Mouse (Mus musculus): ENCODE results near the gene Wnt1.
"Not testable (repeated sequence)": the region's sequence is repeated elsewhere in the genome, so short reads cannot be mapped to it uniquely, and the experiment has no call there.

The Wnt1 gene

DNA sequence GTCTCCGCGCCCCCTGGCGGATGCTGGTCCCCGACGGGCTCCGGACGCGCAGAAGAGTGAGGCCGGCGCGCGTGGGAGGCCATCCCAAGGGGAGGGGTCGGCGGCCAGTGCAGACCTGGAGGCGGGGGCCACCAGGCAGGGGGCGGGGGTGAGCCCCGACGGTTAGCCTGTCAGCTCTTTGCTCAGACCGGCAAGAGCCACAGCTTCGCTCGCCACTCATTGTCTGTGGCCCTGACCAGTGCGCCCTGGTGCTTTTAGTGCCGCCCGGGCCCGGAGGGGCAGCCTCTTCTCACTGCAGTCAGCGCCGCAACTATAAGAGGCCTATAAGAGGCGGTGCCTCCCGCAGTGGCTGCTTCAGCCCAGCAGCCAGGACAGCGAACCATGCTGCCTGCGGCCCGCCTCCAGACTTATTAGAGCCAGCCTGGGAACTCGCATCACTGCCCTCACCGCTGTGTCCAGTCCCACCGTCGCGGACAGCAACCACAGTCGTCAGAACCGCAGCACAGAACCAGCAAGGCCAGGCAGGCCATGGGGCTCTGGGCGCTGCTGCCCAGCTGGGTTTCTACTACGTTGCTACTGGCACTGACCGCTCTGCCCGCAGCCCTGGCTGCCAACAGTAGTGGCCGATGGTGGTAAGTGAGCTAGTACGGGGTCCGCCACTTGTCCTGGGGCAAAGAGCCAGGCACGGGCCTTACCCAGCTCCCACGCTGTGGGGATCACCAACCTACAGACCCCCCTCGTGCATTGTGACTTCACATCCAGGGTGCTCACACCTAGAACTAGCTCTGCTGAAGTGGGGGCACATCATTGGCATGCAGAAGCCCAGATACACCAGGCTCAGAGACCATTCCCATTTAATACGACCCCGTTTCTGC, at the start of gene Wnt1:
Gene Wnt1 (plus strand): TSS at position 197 of the 875 bp plus-strand sequence.
- DNase-seq (ENCODE audit: low read depth, low spot score) = peak; percentile 75
- Histone ChIP-seq H3K36me3 (ENCODE audit: control insufficient read depth, insufficient read depth, low read length, poor library complexity, severe bottlenecking) (no peaks in the 10 kb centered on the region), H3K27me3 (ENCODE audit: control insufficient read depth, insufficient read depth, low read length, poor library complexity, severe bottlenecking) (no peaks in the 10 kb centered on the region)

GRCm38 (mm10) chr15:98740219-98740618, 49.4 kb upstream of the Wnt1 start:
- DNase-seq (ENCODE audit: low read depth, low spot score) = no peak
- 0 out of 2 replicates have a peak, but pooled peaks cover 2% of the 10 kb centered on the region for H3K36me3 ChIP-seq (ENCODE audit: control insufficient read depth, insufficient read depth, low read length, poor library complexity, severe bottlenecking)
- H3K27me3 ChIP-seq (ENCODE audit: control insufficient read depth, insufficient read depth, low read length, poor library complexity, severe bottlenecking) = no peaks in the 10 kb centered on the region

- DNase-seq (ENCODE audit: low read depth, low spot score) = no peak
- Histone ChIP-seq H3K27me3 (ENCODE audit: control insufficient read depth, insufficient read depth, low read length, poor library complexity, severe bottlenecking) (no peaks in the 10 kb centered on the region), H3K36me3 (ENCODE audit: control insufficient read depth, insufficient read depth, low read length, poor library complexity, severe bottlenecking) (0 out of 2 replicates have a peak, but pooled peaks cover 2% of the 10 kb centered on the region)
Observed at GRCm38 (mm10) chr15:98742766-98743428, 46.8 kb upstream of the Wnt1 start.

- not testable (repeated sequence) for H3K27me3 ChIP-seq (ENCODE audit: control insufficient read depth, insufficient read depth, low read length, poor library complexity, severe bottlenecking); H3K36me3 ChIP-seq (ENCODE audit: control insufficient read depth, insufficient read depth, low read length, poor library complexity, severe bottlenecking); DNase-seq (ENCODE audit: low read depth, low spot score)
Observed at GRCm38 (mm10) chr15:98743863-98744262, 45.8 kb upstream of the Wnt1 start.

- Histone ChIP-seq H3K27me3 (ENCODE audit: control insufficient read depth, insufficient read depth, low read length, poor library complexity, severe bottlenecking) (no peaks in the 10 kb centered on the region), H3K36me3 (ENCODE audit: control insufficient read depth, insufficient read depth, low read length, poor library complexity, severe bottlenecking) (peaks cover 3% of the 10 kb centered on the region; the same call in 1 of the 2 replicates)
- no peak for DNase-seq (ENCODE audit: low read depth, low spot score)
Observed at GRCm38 (mm10) chr15:98746344-98746965, 43.2 kb upstream of the Wnt1 start.

DNA sequence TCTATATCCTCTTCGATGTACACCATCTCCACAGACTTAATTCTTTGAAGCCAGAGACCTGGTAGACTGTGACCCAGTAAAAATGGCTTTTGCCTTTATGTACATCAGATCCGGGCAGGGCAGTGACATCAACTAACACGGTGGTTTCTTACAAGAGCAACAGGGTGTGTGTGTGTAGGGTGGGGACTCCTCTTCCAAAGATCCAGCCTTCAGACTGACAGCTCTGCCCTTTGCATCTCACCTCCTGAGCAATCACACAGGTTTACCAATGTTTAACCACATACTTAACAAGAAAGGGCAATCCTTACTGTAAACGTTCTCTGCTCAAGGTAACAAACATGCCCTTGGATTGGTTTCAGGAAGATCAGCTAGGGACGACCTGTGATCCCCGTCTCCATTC, 42.4 kb upstream of the Wnt1 start:
- Histone ChIP-seq H3K27me3 (ENCODE audit: control insufficient read depth, insufficient read depth, low read length, poor library complexity, severe bottlenecking) (no peaks in the 10 kb centered on the region), H3K36me3 (ENCODE audit: control insufficient read depth, insufficient read depth, low read length, poor library complexity, severe bottlenecking) (peaks cover 3% of the 10 kb centered on the region; the same call in 1 of the 2 replicates)
- no peak for DNase-seq (ENCODE audit: low read depth, low spot score)

DNA sequence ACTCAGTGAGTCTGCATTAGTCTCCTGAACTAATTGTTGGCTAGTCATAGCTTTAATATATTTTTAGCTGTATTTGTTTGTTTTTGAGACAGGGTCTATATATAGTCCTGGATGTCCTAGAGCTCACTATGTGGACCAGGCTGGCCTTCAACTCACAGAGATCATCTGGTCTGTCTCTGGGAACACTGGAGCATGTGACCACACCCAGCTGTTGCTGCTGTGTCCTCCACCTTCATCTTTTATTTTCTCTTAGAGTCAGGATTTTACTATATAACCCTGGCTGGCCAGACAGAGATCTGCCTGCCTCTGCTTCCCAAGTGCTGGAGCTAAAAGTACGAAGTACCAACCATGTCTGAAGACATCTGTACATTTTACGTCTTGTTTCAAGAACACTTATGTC, 40.6 kb upstream of the Wnt1 start:
- DNase-seq (ENCODE audit: low read depth, low spot score) = no peak
- Histone ChIP-seq H3K27me3 (ENCODE audit: control insufficient read depth, insufficient read depth, low read length, poor library complexity, severe bottlenecking) (no peaks in the 10 kb centered on the region), H3K36me3 (ENCODE audit: control insufficient read depth, insufficient read depth, low read length, poor library complexity, severe bottlenecking) (peaks cover 3% of the 10 kb centered on the region; the same call in 1 of the 2 replicates)

GRCm38 (mm10) chr15:98753021-98753423, 36.6 kb upstream of the Wnt1 start:
- Histone ChIP-seq H3K27me3 (ENCODE audit: control insufficient read depth, insufficient read depth, low read length, poor library complexity, severe bottlenecking) (no peaks in the 10 kb centered on the region), H3K36me3 (ENCODE audit: control insufficient read depth, insufficient read depth, low read length, poor library complexity, severe bottlenecking) (peaks cover 3% of the 10 kb centered on the region; the same call in 1 of the 2 replicates)
- no peak for DNase-seq (ENCODE audit: low read depth, low spot score)

- H3K27me3 ChIP-seq (ENCODE audit: control insufficient read depth, insufficient read depth, low read length, poor library complexity, severe bottlenecking) = no peaks in the 10 kb centered on the region
- H3K36me3 ChIP-seq (ENCODE audit: control insufficient read depth, insufficient read depth, low read length, poor library complexity, severe bottlenecking) = peaks cover 3% of the 10 kb centered on the region; the same call in 1 of the 2 replicates
- no peak for DNase-seq (ENCODE audit: low read depth, low spot score)
Observed at GRCm38 (mm10) chr15:98754125-98754524, 35.5 kb upstream of the Wnt1 start.

GRCm38 (mm10) chr15:98762201-98762621, 27.4 kb upstream of the Wnt1 start:
- no peaks in the 10 kb centered on the region for H3K27me3 ChIP-seq (ENCODE audit: control insufficient read depth, insufficient read depth, low read length, poor library complexity, severe bottlenecking)
- peak; percentile 47 for DNase-seq (ENCODE audit: low read depth, low spot score)
- H3K36me3 ChIP-seq (ENCODE audit: control insufficient read depth, insufficient read depth, low read length, poor library complexity, severe bottlenecking) = no peaks in the 10 kb centered on the region

DNA sequence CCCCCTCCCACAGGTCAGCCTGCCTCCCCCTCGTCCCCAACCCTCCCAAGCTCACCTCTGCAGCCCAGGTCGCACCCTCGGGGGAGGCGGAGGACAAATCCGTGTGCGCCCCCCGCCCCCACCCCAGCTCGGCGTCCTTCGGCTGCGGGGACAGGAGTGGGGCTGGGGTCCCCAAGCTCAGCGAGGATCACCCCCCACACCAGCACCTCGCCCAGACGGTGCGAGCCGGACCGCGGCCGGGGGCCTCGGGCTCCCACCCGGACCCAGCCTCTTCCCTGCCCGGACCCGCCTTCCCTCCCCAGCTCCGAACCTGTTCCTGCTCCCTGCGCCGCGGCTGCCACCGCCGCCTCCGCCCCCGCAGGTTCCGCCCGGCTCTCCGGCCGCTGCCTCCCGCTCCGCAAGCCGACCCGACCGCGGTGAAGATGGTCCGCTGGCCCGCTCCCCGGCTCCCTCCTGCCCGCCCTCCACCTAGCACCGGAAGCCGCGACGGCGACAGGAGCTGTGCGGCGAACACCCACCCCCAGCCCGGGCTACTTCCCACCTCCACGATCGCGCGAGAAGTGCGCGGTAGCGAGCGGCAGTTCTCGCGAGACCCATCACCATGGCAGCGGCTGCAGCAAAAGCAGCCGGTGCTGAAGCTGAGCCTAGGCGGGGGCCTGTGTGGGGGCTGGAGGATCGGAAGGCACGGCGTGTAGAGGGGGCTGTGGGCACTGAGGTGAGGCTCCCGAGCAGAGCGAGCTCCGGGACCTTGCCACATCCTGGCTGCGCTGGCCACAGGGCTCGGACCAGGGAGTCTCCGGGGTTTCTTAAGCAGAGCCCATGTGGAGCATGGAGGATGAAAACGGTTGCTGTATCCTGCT, 26.8 kb upstream of the Wnt1 start, which contains the start of gene Arf3:
Gene Arf3 (minus strand): TSS at position 545 of the 860 bp plus-strand sequence.
- no peaks in the 10 kb centered on the region for H3K36me3 ChIP-seq (ENCODE audit: control insufficient read depth, insufficient read depth, low read length, poor library complexity, severe bottlenecking)
- no peaks in the 10 kb centered on the region for H3K27me3 ChIP-seq (ENCODE audit: control insufficient read depth, insufficient read depth, low read length, poor library complexity, severe bottlenecking)

GRCm38 (mm10) chr15:98765929-98766328, 23.7 kb upstream of the Wnt1 start:
- Histone ChIP-seq H3K27me3 (ENCODE audit: control insufficient read depth, insufficient read depth, low read length, poor library complexity, severe bottlenecking) (no peaks in the 10 kb centered on the region), H3K36me3 (ENCODE audit: control insufficient read depth, insufficient read depth, low read length, poor library complexity, severe bottlenecking) (no peaks in the 10 kb centered on the region)
- DNase-seq (ENCODE audit: low read depth, low spot score) = no peak

More for the DNA sequence above, 26.8 kb upstream of the Wnt1 start, which contains the start of gene Arf3:
- peak; percentile 97 for DNase-seq (ENCODE audit: low read depth, low spot score)

DNA sequence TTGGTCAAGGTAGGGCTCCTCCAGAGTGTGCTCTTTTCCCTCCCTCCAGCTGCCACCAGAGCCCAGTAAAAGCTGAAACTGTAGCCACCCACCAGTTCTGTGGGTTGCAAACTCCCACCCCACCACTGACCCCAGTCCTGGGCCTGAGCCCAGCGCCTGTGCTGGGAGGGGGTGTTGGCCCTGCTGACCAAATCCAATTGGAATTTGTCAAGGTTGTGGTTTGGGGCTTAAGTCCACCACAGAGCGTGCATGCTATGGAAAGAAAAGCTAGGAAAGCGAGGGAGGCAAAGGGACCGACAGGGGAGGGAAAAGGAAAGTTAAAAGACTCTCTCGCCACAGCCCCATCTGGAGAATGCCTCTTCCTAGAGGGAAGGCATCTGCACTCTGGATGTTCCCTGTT, 21.4 kb upstream of the Wnt1 start:
- Histone ChIP-seq H3K27me3 (ENCODE audit: control insufficient read depth, insufficient read depth, low read length, poor library complexity, severe bottlenecking) (no peaks in the 10 kb centered on the region), H3K36me3 (ENCODE audit: control insufficient read depth, insufficient read depth, low read length, poor library complexity, severe bottlenecking) (no peaks in the 10 kb centered on the region)
- no peak for DNase-seq (ENCODE audit: low read depth, low spot score)

Measured in splenic B cell, adult 2 months (primary cell).